Mouse (Mus musculus) neutrophil, adult 5-6 weeks (primary cell): ENCODE data around the gene Clnk. TPM values are rescaled to one million over a fixed set of nuclear protein-coding genes. Genes with fewer than 3 reads are reported as not detected.
A peak's percentile ranks its signal among the peaks of the same experiment; 100 is the strongest.
"Not testable (repeated sequence)": the region's sequence is repeated elsewhere in the genome, so short reads cannot be mapped to it uniquely, and the experiment has no call there.

Experiments used
- ATAC-seq: fragments of 151-379, 151-347 bp; 2 replicates; pipeline ENCODE4 v1.8.0; 2017; ENCODE audit warnings: mild to moderate bottlenecking, moderate TSS enrichment; ENCODE audit not compliant: insufficient number of reproducible peaks, poor library complexity, low FRiP score, severe bottlenecking; ENCODE audit errors: extremely low read depth
- total RNA-seq: library from RNA; stranded (forward); fragments of 200-1000 nt; gene quantifications from 2 replicates; pipeline ENCODE4 v1.2.3, GENCODE M21; 2017

Gene Clnk
- total RNA-seq: not detected in 2 replicates

GRCm38 (mm10) chr5:38876622-38877021 lies at the start of gene Clnk:
TSS of gene Clnk (minus strand) at chr5:38876812.
- ATAC-seq: no peak

DNA sequence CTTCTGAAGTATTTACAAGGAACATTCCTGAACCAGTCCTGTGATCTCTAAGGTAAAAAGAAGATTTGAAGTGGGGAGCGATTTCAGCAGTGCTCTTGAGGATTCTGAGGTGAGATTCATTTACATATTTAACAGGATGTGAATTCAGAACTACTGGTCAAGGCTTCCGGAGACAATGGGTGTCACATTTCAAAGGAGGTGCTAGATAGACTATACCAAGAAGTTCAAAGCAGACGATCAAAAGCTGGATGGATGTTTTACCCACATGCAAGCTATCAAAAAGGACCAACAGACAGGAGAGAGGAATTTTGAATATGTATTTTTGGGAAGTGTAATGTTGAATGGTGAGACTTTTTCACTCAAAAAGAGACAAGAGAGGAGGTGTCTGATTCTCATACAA lies 28.7 kb upstream of the Clnk start:
- no peak for ATAC-seq

DNA sequence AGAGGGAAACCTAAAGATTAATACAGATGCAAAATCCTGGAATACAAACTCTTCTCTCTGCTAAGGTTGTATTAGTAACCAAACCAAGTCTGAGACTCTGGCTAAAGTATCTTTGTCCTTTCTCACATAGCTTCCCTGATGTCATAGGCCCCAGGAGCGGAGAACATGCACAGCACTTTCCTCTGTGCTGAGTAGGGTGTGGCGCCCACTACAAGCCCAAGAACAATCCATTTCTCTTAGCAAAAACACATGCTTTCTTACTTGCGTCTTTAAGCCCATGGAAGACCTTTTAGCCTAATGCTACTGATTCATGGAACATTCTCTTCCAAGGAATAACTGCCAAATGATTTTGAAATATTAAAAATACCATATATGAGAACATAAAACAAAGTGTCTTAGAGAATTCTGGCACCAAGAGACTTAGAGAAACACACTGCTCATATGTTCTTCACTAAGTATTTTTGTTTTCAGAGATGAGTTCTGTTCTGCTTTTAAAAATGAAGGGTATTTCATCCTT lies 28.0 kb upstream of the Clnk start:
- ATAC-seq: no peak

DNA sequence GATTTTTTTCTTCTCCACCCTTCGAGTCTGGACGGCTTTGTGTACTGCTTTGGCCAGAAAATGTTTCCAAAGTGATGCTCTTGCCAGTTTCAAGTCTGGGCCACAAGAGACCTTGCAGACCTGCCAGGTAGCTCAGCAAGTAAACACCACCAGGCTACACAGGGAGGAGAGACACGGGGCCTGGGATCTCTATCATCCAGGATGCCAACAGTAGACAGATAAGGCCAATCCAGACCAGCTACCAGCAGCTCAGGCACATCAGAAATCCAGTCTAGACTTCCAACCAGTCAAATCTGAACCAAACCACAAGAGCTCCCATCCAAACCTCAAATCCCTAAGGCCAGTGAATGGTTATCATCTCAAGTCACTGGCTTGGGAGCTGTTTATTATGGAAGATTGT lies 26.3 kb upstream of the Clnk start:
- no peak for ATAC-seq

DNA sequence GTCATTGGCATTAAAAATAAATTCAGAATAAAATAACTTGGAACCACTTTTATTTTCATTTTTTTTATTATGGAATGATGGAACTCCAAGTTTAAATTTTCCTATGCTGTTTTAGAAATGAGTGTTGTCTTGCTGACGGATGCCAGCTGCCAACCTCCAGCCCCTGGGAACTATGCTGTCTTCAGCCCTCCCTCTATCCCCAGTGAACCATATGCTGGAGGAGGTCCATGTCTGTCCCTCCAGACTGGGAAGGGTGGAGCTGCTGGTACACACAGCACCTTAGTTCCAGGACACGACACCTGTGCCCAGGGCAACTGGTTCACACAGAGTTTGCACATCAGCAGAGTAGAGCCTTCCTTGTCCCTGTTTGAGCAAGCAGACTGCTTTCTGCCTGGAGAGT lies 22.4 kb upstream of the Clnk start:
- no peak for ATAC-seq

GRCm38 (mm10) chr5:38888646-38889045 lies 12.0 kb upstream of the Clnk start:
- ATAC-seq: no peak

GRCm38 (mm10) chr5:38886623-38887275 lies 10.1 kb upstream of the Clnk start:
- ATAC-seq: no peak

- ATAC-seq: not testable (repeated sequence)
These were observed 6.0 kb upstream of the Clnk start for GRCm38 (mm10) chr5:38882635-38883034.

DNA sequence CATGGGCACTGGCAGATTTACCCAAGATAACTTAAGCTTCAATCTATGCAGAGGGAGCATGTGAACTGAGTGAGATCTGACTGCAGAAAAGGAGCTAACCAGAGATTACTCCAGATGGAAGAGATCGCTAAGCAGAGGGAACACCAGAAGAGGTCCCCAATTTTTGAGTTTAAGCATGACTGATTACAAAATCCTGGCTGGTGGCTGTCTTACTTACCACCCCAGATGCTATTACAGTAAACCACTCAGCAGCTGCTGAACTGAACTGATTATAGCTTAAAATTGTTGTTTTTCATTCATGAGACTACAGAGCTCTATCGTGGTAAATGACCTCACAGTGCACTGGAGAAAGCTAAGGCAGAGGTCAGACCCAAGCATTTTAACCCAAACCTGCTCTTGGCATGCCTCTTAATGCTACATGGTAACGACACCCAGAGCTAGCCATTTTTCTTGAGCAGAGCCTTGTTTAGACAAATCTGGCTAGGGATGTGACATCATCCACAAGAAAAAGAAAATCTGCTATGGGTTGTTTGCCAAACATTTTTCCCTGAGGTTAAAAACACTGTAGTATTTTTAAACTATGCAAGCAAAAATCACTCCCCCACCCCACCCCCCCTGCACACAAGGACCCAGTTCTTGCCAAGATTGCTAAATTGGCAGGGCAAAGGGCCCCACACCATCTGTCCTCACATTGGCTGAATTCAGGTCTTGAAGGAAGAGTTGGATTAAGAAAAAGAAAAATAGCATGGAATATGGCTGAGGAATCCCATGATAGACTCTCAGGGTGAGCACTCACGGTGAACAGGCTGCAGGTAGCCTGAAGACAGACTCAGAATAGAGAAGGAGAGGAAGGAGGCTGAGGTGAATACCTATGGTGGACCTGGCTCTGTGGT lies 5.4 kb upstream of the Clnk start:
- no peak for ATAC-seq

DNA sequence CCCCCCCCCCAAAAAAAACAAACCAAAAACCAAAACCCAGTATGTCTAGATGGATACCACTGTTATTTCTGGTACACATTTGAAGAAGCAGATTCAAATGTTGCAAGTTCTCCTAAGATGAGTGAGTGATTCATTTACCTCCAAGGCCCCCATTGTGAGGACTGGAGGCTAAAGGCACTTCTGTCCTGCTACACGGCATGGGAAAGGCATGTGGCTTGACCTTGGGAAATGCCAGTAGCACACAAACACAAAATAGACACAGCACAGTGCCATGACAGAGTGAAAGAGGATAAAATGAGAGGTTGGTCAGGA lies 4.8 kb upstream of the Clnk start:
- ATAC-seq: no peak

DNA sequence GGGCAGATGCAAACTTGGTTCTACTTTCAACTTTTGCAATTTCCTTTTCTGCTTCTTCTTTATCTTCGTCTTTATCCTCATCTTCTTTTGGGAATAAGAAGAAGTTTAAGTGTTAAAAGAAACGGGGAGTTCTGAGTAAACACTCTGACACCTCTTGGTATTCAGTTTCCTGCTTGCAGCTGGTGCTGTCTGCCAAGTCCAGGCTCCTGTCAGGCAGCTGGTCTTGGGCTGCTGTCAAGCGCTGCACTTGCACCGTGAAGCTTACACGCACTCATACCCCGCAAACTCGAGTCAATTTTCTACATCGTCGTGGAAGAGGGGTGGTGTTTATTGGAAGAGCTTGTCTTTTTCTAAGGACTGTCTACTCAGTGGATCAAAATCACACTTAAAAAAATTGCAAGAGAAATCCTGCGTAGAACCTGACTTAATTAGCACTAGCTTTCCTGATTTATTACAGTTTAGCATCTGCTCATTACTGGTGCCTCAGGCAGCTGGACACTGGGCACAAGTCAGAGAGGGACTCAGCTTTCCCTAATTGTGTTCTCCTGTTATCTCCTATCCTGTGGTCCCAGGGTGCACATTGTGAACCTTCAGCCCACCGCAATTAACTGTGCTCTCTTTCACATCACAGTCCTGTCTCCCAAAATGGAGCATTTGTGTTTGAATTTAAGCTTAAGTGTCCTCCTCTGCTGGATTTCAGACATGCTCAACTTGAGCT lies 3.5 kb upstream of the Clnk start:
- ATAC-seq: no peak

DNA sequence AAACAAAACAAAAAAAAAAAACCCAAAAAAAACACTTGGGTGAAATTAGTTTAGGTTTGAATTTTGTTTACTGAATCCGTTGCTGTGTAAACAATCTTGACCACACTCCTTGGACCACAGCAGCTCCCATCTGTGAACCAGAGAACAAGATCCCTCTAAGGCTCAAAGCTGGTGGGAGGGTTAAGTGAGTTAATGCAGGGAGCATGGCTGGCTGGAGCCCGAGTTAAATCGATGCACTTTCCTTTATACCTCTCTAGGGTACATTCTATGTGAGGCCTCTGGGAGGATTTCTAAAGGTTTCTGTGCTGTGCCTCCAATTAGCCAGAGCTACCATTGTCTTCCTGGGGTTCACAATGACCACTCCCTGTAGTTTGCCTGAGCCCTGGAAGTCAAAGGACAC lies 1.2 kb downstream of the Clnk start:
- no peak for ATAC-seq

GRCm38 (mm10) chr5:38874931-38875330 lies 1.7 kb downstream of the Clnk start:
- ATAC-seq: no peak

DNA sequence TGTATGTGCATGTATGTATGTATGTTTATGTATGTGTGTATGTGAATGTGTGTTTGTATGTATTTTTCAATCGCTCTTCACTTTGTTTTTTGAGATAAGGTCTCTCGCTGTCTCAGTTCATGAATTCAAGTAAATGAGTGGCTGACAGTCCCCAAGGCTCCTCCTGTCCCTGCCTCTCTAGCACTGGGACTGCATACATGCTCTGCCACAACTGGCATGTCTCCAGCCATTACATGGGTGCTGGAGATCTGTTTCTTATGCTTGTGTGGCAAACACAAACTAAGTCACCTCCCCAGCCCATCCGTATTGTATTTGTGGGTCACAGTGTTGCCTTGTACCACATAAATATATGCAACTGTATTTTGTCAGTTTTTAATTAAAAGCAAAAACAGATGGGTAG lies 3.7 kb downstream of the Clnk start:
- ATAC-seq: no peak

- ATAC-seq: no peak
These were observed 5.0 kb downstream of the Clnk start for GRCm38 (mm10) chr5:38871591-38871990.

DNA sequence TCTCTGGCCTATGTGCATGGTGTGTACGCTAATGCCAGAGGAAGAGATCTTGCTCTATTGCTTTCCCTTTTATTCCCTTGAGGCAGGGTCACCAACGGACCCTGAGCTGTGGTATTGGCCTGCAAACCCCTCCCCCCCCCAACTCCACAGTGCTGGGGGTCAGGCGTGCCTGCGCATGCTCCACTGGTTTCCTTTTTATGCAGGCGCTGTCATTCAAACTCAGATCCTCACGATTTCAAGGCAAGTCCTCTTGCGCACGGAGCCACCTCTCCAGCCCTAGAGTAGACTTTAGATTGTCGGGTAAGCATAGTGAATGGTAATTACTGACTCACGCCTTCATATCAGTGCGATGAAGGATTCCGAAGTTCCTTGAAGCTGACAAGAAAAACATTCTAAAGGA lies 6.1 kb downstream of the Clnk start:
- ATAC-seq: 0 out of 2 replicates have a peak, but pooled peaks have one; percentile 19

DNA sequence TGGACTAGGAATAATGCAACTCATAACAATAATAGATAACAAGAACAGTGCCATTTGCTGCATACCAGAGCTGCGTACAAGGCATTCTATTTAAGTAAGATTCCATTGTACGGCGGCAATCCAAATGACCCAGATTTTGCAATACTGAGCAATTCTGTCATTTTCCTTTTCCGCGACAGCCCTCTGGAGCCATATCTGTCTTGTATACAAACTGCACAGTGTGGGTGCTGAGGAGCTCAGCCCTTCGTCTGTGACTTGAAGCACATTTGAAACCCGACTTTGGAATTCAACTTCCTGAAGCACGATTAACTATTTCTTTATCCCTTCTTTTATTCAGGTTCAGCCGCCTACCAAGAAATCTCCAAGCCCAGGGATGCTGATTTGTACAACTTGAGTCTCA lies 6.6 kb downstream of the Clnk start:
- ATAC-seq: no peak

DNA sequence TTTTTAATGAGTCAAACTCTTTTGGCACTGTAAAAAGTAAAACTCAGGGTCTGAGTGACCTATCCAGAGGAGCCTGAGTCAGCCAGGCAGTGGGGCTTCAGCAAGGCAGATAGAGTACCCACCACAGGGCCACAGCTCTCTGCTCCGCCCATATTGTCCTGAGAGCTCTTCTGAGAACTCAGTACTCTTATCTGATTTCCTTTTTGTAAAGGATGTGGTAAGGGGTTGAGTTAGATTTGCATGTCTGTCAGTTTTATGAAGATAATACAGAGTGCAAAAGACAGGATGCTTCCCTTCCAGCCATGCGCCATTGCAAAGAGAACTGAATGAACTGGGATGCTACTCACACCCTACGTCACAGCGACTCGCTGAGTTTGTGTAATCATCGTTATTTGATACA lies 12.0 kb downstream of the Clnk start:
- 0 out of 2 replicates have a peak, but pooled peaks have one; percentile 16 for ATAC-seq

DNA sequence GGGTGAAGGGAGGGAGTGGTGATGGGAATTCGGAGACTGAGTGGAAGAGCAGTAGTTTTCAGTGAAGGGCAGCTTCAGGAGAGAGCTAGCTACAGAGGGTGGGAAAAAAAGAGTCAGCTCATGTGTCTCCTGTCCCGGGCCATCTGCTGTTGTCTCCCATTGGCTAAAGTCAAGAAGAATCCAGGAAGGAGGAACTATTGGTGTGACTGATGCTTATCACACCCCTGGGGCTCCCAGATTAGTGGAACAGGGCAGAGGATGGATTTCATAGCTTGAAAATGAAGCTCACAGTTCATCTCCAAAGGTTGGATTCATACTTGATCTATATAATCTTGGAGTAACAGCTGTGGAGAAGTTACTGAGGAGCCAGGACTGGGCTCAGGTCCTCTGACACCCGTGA lies 13.6 kb downstream of the Clnk start:
- ATAC-seq: no peak
